Mouse (Mus musculus) thymus, adult 2 months (tissue): Measurements from ENCODE around the gene Fitm1.

Source experiments
- CTCF ChIP-seq: fragments of 200-500 bp; IDR thresholded peaks from 2 replicates; pipeline ENCODE4 v1.5.1; 2012; ENCODE audit warnings: mild to moderate bottlenecking, control low read depth, low read length, moderate library complexity, borderline replicate concordance; ENCODE audit not compliant: control insufficient read depth, poor library complexity, insufficient read depth; ENCODE audit errors: extremely low read depth
- POLR2A ChIP-seq: fragments of 200-500 bp; IDR thresholded peaks from 2 replicates; pipeline ENCODE4 v1.6.1; 2012; ENCODE audit warnings: mild to moderate bottlenecking, low read length, control low read depth, moderate library complexity; ENCODE audit not compliant: control insufficient read depth, poor library complexity, insufficient read depth; ENCODE audit errors: extremely low read depth

DNA sequence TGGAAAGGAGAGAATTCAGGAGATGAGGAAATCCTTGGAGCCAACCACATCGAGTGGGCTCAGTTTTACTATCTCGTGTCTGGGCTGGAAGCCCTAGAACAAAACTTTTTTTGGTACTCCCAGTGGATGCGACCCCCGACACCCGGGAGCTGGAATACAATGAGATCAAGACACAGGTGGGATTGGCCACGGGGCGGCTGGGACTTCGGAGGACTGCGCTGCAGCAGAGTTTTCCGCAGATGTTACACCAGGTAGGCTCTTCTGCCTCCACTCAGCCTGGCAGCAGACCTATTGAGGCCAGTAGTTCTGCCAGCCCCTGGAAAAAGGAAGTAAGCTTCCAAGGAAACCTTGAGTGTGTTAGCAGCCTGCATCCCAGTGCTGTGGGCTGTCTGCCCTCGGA lies 12.2 kb upstream of the Fitm1 start:
- no peak for TF ChIP-seq CTCF
- TF ChIP-seq POLR2A: no peak
